In the genomic region with DNA sequence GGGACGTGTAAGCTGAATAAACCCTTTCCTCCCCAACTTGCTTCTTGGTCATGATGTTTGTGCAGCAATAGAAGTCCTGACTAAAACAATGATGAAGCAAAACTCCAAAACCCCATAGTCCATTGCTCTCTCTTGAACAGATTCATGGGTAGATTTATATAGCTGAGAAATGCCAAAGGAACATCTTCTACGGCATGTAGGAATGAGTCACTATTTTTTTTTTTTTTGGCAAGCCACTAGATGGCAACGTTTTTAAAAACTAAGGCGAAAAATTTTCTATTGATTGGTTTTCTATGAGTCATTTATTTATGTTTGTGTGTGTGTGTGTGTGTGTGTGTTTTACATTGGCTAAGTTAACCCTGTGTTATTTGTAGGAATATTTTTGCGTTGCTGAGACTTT, we compare ENCODE assay signal across 22 mouse cellular contexts. TPM values are rescaled to one million over a fixed set of nuclear protein-coding genes. Genes with fewer than 3 reads are reported as not detected.
DNase-seq lines count a peak whose midpoint lies in the region; ATAC-seq and TF ChIP-seq lines count a peak whose summit lies in the region.
"Had no signal": no experiment of that assay in that cellular context is flagged by ENCODE, and none has a peak within 500 bp of the region (broad histone marks: within the 10 kb centered on the region; RNA-seq: fewer than 3 reads in every experiment).

No protein-coding gene starts in this region.

- no peak overlapping the region for H3K27ac ChIP-seq in forebrain, postnatal 0 days (ENCODE audit: low read depth, low read length)
- H3K27ac ChIP-seq in forebrain, embryonic 10.5 days = no peak overlapping the region
- no peak overlapping the region for H3K27ac ChIP-seq in liver, adult 2 months (replicated peaks; ENCODE audit: insufficient read depth, low read depth, low read length)
- H3K27ac ChIP-seq: embryonic facial prominence, embryonic 13.5 days; forebrain, embryonic 13.5 days; gastrocnemius, adult 2 months; heart, embryonic 13.5 days; hindbrain, embryonic 12.5 days; intestine, embryonic 15.5 days had no signal

- H3K9me3 ChIP-seq in forebrain, postnatal 0 days (ENCODE audit: low read length) = no peaks in the 10 kb centered on the region
- H3K9me3 ChIP-seq in forebrain, embryonic 10.5 days = no peaks in the 10 kb centered on the region
- H3K9me3 ChIP-seq: embryonic facial prominence, embryonic 13.5 days; forebrain, embryonic 13.5 days; G1E; heart, embryonic 13.5 days; hindbrain, embryonic 12.5 days; intestine, embryonic 15.5 days had no signal

- WGBS in forebrain, postnatal 0 days = 64% methylated on average over 5 of the region's 5 CpGs
- 71% methylated on average over 5 of the region's 5 CpGs for WGBS in forebrain, embryonic 10.5 days
- WGBS in liver, adult 2 months = 25% methylated on average over 5 of the region's 5 CpGs

- no peaks in the 10 kb centered on the region for H3K79me2 ChIP-seq in liver, adult 2 months (ENCODE audit: control insufficient read depth, insufficient read depth, low read length)

- no peaks in the 10 kb centered on the region for H3K4me1 ChIP-seq in forebrain, postnatal 0 days (ENCODE audit: insufficient read depth)
- H3K4me1 ChIP-seq in forebrain, embryonic 10.5 days = no peaks in the 10 kb centered on the region
- no peaks in the 10 kb centered on the region for H3K4me1 ChIP-seq in liver, adult 2 months (ENCODE audit: control insufficient read depth, insufficient read depth, low read length)
- H3K4me1 ChIP-seq: embryonic facial prominence, embryonic 13.5 days; forebrain, embryonic 13.5 days; heart, embryonic 13.5 days; hindbrain, embryonic 12.5 days; intestine, embryonic 15.5 days had no signal

- TF ChIP-seq CTCF in forebrain, postnatal 0 days (IDR thresholded peaks at IDR 0.05; ENCODE audit: low read depth) = peak; percentile 20; the same call in 1 of the 2 replicates
- TF ChIP-seq CTCF in liver, adult 2 months (IDR thresholded peaks at IDR 0.05; ENCODE audit: low read depth, low read length) = no peak

- no peak for TF ChIP-seq POLR2A in liver, adult 2 months (IDR thresholded peaks at IDR 0.05; ENCODE audit: extremely low read depth, insufficient read depth, low read length)

- H3K9ac ChIP-seq in forebrain, postnatal 0 days = no peak overlapping the region
- H3K9ac ChIP-seq in liver, adult 2 months (ENCODE audit: low read depth, low read length) = no peak overlapping the region
- H3K9ac ChIP-seq: embryonic facial prominence, embryonic 13.5 days; forebrain, embryonic 13.5 days; heart, embryonic 13.5 days; hindbrain, embryonic 12.5 days; intestine, embryonic 15.5 days had no signal

- no peak overlapping the region for H3K4me3 ChIP-seq in forebrain, postnatal 0 days (ENCODE audit: low read depth, low read length)
- H3K4me3 ChIP-seq in forebrain, embryonic 10.5 days = no peak overlapping the region
- no peak overlapping the region for H3K4me3 ChIP-seq in liver, adult 2 months (ENCODE audit: insufficient read depth, low read depth, low read length)
- H3K4me3 ChIP-seq: embryonic facial prominence, embryonic 13.5 days; forebrain, embryonic 13.5 days; gastrocnemius, adult 2 months; heart, embryonic 13.5 days; hindbrain, embryonic 12.5 days; intestine, embryonic 15.5 days had no signal

- no peak for ATAC-seq in forebrain, postnatal 0 days
- ATAC-seq: forebrain, embryonic 13.5 days; intestine, embryonic 15.5 days had no signal

- DNase-seq in forebrain, postnatal 0 days = peak; percentile 2
- DNase-seq in forebrain, embryonic 10.5 days (ENCODE audit: extremely low spot score, low spot score) = no peak
- peak; percentile 22 for DNase-seq in liver, adult 2 months (ENCODE audit: extremely low read depth, low read depth, low spot score)
- DNase-seq in liver (no peak), 3T3-L1 (ENCODE audit: low read depth, low spot score) (peak; percentile 43), NIH3T3 (ENCODE audit: low read depth) (peak; percentile 8)
- DNase-seq in layer of hippocampus, postnatal 14 days (ENCODE audit: low spot score in 2 of 2) = no peak
- DNase-seq in adrenal gland, postnatal 36 days = no peak
- DNase-seq: adrenal gland, postnatal 10 days; cerebellum, adult 18-20 months; cerebellum, adult 9-11 months; cerebellum, postnatal 36 days; gastrocnemius, adult 2 months; gastrocnemius, postnatal 36 days; heart, adult 11 months; heart, postnatal 4 days had no signal

- H3K27me3 ChIP-seq in forebrain, postnatal 0 days (ENCODE audit: insufficient read depth, low read length) = no peaks in the 10 kb centered on the region
- H3K27me3 ChIP-seq in forebrain, embryonic 10.5 days (ENCODE audit: poor library complexity, severe bottlenecking) = no peaks in the 10 kb centered on the region
- H3K27me3 ChIP-seq in liver, adult 2 months (ENCODE audit: control insufficient read depth, insufficient read depth, low read length) = no peaks in the 10 kb centered on the region
- H3K27me3 ChIP-seq: embryonic facial prominence, embryonic 13.5 days; forebrain, embryonic 13.5 days; heart, embryonic 13.5 days; hindbrain, embryonic 12.5 days; intestine, embryonic 15.5 days had no signal

- H3K4me2 ChIP-seq in forebrain, postnatal 0 days (ENCODE audit: low read depth) = no peak overlapping the region
- H3K4me2 ChIP-seq: embryonic facial prominence, embryonic 13.5 days; forebrain, embryonic 13.5 days; heart, embryonic 13.5 days; hindbrain, embryonic 12.5 days; intestine, embryonic 15.5 days had no signal

- H3K36me3 ChIP-seq in forebrain, postnatal 0 days (ENCODE audit: insufficient read depth) = no peaks in the 10 kb centered on the region
- no peaks in the 10 kb centered on the region for H3K36me3 ChIP-seq in forebrain, embryonic 10.5 days (replicated peaks)
- H3K36me3 ChIP-seq in liver, adult 2 months (ENCODE audit: control insufficient read depth, insufficient read depth, low read length) = no peaks in the 10 kb centered on the region
- H3K36me3 ChIP-seq: embryonic facial prominence, embryonic 13.5 days; G1E; heart, embryonic 13.5 days; hindbrain, embryonic 12.5 days; intestine, embryonic 15.5 days had no signal

RNA-seq across cellular contexts. Expression of a gene that starts 26.8 kb away (rescaled TPM):
- total RNA-seq in forebrain, postnatal 0 days (2014; rRNA removed) = 1.1 and 1.3 TPM in 2 replicates
- polyA plus RNA-seq in forebrain, postnatal 0 days (2015; fragmentation: Nextera tagmentation; extraction: Ambion mirVana) = 1.8 and 2.5 TPM in 2 replicates
- polyA plus RNA-seq in forebrain, embryonic 10.5 days (2016; fragmentation: Nextera tagmentation; extraction: Ambion mirVana) = 6.2 and 8.8 TPM in 2 replicates
- total RNA-seq in liver, adult 2 months (2014; rRNA removed) = 1.2 and 1.3 TPM in 2 replicates
- polyA plus RNA-seq in liver, adult 2 months (2012; rRNA removed) = 0.87 and 0.97 TPM in 2 replicates
- total RNA-seq in layer of hippocampus, postnatal 14 days (2021) = 1 to 10 TPM; 1.1 to 1.5 TPM
- total RNA-seq in adrenal gland, postnatal 36 days (2021) = 1 to 10 TPM; 2.2 to 3.4 TPM

RNA-seq across cellular contexts. Expression of a gene that starts 27.4 kb away (rescaled TPM):
- 51.4 and 68.2 TPM in 2 replicates for total RNA-seq in forebrain, postnatal 0 days (2014; rRNA removed)
- 13.1 and 20.4 TPM in 2 replicates for polyA plus RNA-seq in forebrain, postnatal 0 days (2015; fragmentation: Nextera tagmentation; extraction: Ambion mirVana)
- 22.0 and 24.0 TPM in 2 replicates for polyA plus RNA-seq in forebrain, embryonic 10.5 days (2016; fragmentation: Nextera tagmentation; extraction: Ambion mirVana)
- 37.8 and 40.9 TPM in 2 replicates for total RNA-seq in liver, adult 2 months (2014; rRNA removed)
- 11.0 and 12.7 TPM in 2 replicates for polyA plus RNA-seq in liver, adult 2 months (2012; rRNA removed)
- 100 to 1,000 TPM; 106 to 110 TPM for total RNA-seq in layer of hippocampus, postnatal 14 days (2021)
- 10 to 100 TPM; 88.8 to 91.5 TPM for total RNA-seq in adrenal gland, postnatal 36 days (2021)

Comparison
In these comparisons a context has a peak if more than half of its experiments do, and no peak if none do; other contexts are left out.
1. DNase-seq: peak in forebrain, postnatal 0 days (single experiment), liver, adult 2 months (single experiment), 3T3-L1 (single experiment) and NIH3T3 (single experiment); none in forebrain, embryonic 10.5 days (single experiment), liver (single experiment), layer of hippocampus, postnatal 14 days (0 of 2) and adrenal gland, postnatal 36 days (0 of 2).